ENCODE assay signal across 9 mouse cellular contexts in the genomic region with DNA sequence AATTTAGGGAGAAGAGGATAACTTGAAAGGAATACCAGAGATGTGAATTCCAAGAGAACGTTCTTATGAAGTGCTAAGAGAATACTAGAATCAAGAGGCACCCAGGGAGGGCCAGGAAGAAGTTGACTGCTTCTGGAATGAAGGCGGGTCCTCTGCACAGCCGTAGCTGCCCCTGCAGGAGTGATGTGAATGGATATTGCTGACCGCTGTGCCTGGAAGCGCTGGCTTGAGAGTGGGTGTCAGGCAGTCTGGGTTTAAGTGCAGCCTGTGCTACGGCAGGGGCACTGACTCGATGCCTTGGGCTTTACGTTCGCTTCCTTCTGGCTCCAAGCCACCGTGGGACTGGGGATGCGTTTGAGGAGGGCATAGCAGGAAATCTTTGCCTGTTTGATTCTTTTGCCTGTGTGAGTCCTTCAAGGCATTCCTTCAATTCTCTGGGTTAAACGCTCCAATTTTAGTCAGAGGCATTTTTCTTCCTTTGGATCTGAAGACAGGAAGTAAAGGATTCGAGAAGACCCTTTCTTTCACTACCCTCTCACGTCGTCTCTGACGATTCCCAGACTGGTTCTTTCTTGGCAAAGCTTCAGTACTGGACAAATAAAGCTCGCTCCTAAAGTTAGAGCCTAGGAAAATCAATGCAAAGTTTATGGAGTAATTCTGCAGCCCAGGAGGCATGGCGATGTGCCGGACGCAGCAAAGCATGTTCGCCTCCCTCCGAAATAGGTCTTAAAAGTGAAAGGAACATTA.
DNase-seq lines count a peak whose midpoint lies in the region; ATAC-seq lines count a peak whose summit lies in the region.
"Had no signal": no experiment of that assay in that cellular context is flagged by ENCODE, and none has a peak within 500 bp of the region (broad histone marks: within the 10 kb centered on the region; RNA-seq: fewer than 3 reads in every experiment).

No protein-coding gene starts in this region.

- ATAC-seq in kidney, embryonic 15.5 days (replicated peaks; ENCODE audit: low FRiP score): no peak
- ATAC-seq in embryonic facial prominence, embryonic 13.5 days (ENCODE audit: insufficient number of reproducible peaks, insufficient read depth, low FRiP score, low TSS enrichment, low read depth): no peak
- no peak for ATAC-seq in midbrain, embryonic 16.5 days
- no peak for ATAC-seq in granulocyte monocyte progenitor cell, adult 5-6 weeks (replicated peaks; ENCODE audit: poor library complexity, severe bottlenecking)

- peaks cover 10% of the 10 kb centered on the region for H3K4me1 ChIP-seq in kidney, embryonic 15.5 days
- H3K4me1 ChIP-seq in embryonic facial prominence, embryonic 13.5 days: peaks cover 13% of the 10 kb centered on the region
- no peaks in the 10 kb centered on the region for H3K4me1 ChIP-seq in midbrain, embryonic 16.5 days (ENCODE audit: control insufficient read depth, insufficient read depth, low read length)

- H3K4me3 ChIP-seq in kidney, embryonic 15.5 days (replicated peaks): peak overlapping the region; percentile 8; the same call in 1 of the 2 replicates
- H3K4me3 ChIP-seq in embryonic facial prominence, embryonic 13.5 days: peak overlapping the region; percentile 23
- H3K4me3 ChIP-seq in midbrain, embryonic 16.5 days (ENCODE audit: low read depth, low read length): no peak overlapping the region

- no peak overlapping the region for H3K27ac ChIP-seq in kidney, embryonic 15.5 days
- peak overlapping the region; percentile 48; the same call in 1 of the 2 replicates for H3K27ac ChIP-seq in embryonic facial prominence, embryonic 13.5 days
- H3K27ac ChIP-seq in midbrain, embryonic 16.5 days (ENCODE audit: low read length): no peak overlapping the region

- DNase-seq in kidney, postnatal 25 days: no peak
- DNase-seq in heart, postnatal 4 days: peak; percentile 12
- no peak for DNase-seq in T-cell, adult 2 months (ENCODE audit: low spot score)
- DNase-seq in cerebellum, adult 11-12 months: no peak
- DNase-seq: cerebellum, adult 8-10 months had no signal

- H3K36me3 ChIP-seq in kidney, embryonic 15.5 days: no peaks in the 10 kb centered on the region
- H3K36me3 ChIP-seq in embryonic facial prominence, embryonic 13.5 days: no peaks in the 10 kb centered on the region
- H3K36me3 ChIP-seq in midbrain, embryonic 16.5 days (ENCODE audit: control insufficient read depth, insufficient read depth, low read length): no peaks in the 10 kb centered on the region

- H3K27me3 ChIP-seq in kidney, embryonic 15.5 days: peaks cover 7% of the 10 kb centered on the region; the same call in 1 of the 2 replicates
- H3K27me3 ChIP-seq in embryonic facial prominence, embryonic 13.5 days: 0 out of 2 replicates have a peak, but pooled peaks cover 4% of the 10 kb centered on the region
- no peaks in the 10 kb centered on the region for H3K27me3 ChIP-seq in midbrain, embryonic 16.5 days (ENCODE audit: control insufficient read depth, insufficient read depth, low read depth, low read length)

- no peaks in the 10 kb centered on the region for H3K9me3 ChIP-seq in kidney, embryonic 15.5 days (replicated peaks)
- no peaks in the 10 kb centered on the region for H3K9me3 ChIP-seq in embryonic facial prominence, embryonic 13.5 days
- no peaks in the 10 kb centered on the region for H3K9me3 ChIP-seq in midbrain, embryonic 16.5 days (replicated peaks; ENCODE audit: control insufficient read depth, low read length, poor library complexity, severe bottlenecking)

- H3K9ac ChIP-seq in kidney, embryonic 15.5 days: no peak overlapping the region
- H3K9ac ChIP-seq in embryonic facial prominence, embryonic 13.5 days: peak overlapping the region; percentile 61
- H3K9ac ChIP-seq in midbrain, embryonic 16.5 days (ENCODE audit: low read depth, low read length): no peak overlapping the region

- 40% methylated on average over 22 of the region's 22 CpGs for WGBS in kidney, embryonic 15.5 days
- 30% methylated on average over 22 of the region's 22 CpGs for WGBS in embryonic facial prominence, embryonic 13.5 days
- 45% methylated on average over 22 of the region's 22 CpGs for WGBS in midbrain, embryonic 16.5 days

- H3K4me2 ChIP-seq in kidney, embryonic 15.5 days: peak overlapping the region; percentile 54
- peak overlapping the region; percentile 59 for H3K4me2 ChIP-seq in embryonic facial prominence, embryonic 13.5 days
- H3K4me2 ChIP-seq in midbrain, embryonic 16.5 days (ENCODE audit: low read length): 0 out of 2 replicates have a peak overlapping the region, but pooled peaks have one; percentile 2

Comparison
In these comparisons a context has a peak if more than half of its experiments do, and no peak if none do; other contexts are left out.
1. H3K4me2 ChIP-seq: peak in every context shown above with its lines; median percentile 59 in embryonic facial prominence, embryonic 13.5 days; 54 in kidney, embryonic 15.5 days; 2 in midbrain, embryonic 16.5 days.